Mouse (Mus musculus) CH12.LX (cell line): ENCODE measurements around the gene Rhpn2. TPM values are rescaled to one million over a fixed set of nuclear protein-coding genes. Genes with fewer than 3 reads are reported as not detected.

Source experiments
- DNase-seq: peaks from one replicate; pipeline ENCODE4 v3.0.0-alpha.2; 2013; ENCODE audit errors: extremely low read depth
- H3K27ac ChIP-seq: 2 replicates; pipeline ENCODE4 v1.5.1; 2012; ENCODE audit warnings: low read depth, mild to moderate bottlenecking, control low read depth, moderate library complexity; ENCODE audit not compliant: insufficient read depth
- H3K27me3 ChIP-seq: replicated peaks from 2 replicates; pipeline ENCODE3; 2012; ENCODE audit warnings: inconsistent platforms
- H3K36me3 ChIP-seq, 2 experiments: replicated peaks in 1 of 2; 2 replicates each; pipeline versions ENCODE3 to v1.6.1; 2012; ENCODE audit warnings: inconsistent platforms in 1 of 2, low read length in 1 of 2, mild to moderate bottlenecking in 1 of 2, mixed read lengths in 1 of 2, moderate library complexity in 1 of 2; ENCODE audit not compliant: control insufficient read depth in 1 of 2, insufficient read depth in 1 of 2
- H3K4me1 ChIP-seq, 2 experiments: 2 replicates each; pipeline ENCODE4 v1.6.1; 2012; ENCODE audit warnings: inconsistent platforms in 1 of 2, moderate library complexity in 1 of 2; ENCODE audit not compliant: insufficient read depth in 2 of 2, control insufficient read depth in 1 of 2
- H3K4me2 ChIP-seq: 2 replicates; pipeline ENCODE4 v1.6.1; 2012; ENCODE audit warnings: low read depth, mild to moderate bottlenecking, control low read depth; ENCODE audit not compliant: poor library complexity, insufficient read depth, severe bottlenecking
- H3K4me3 ChIP-seq, 3 experiments: fragments of 150-350 bp in 1 of 3; sonication (generic) in 1 of 3; replicated peaks in 1 of 3; 2 replicates each; pipeline versions ENCODE3 to v1.5.1; 2011 to 2012; ENCODE audit warnings: low read depth in 2 of 3, low read length in 2 of 3, mild to moderate bottlenecking in 2 of 3, moderate library complexity in 2 of 3, control low read depth in 1 of 3, improper control_type of control experiment in 1 of 3, inconsistent platforms in 1 of 3, mixed read lengths in 1 of 3; ENCODE audit not compliant: poor library complexity in 1 of 3
- H3K79me2 ChIP-seq: replicated peaks from 2 replicates; pipeline ENCODE4 v1.6.1; 2012; ENCODE audit warnings: mild to moderate bottlenecking, moderate library complexity; ENCODE audit not compliant: control insufficient read depth, poor library complexity, insufficient read depth, severe bottlenecking; ENCODE audit errors: extremely low read depth
- H3K9ac ChIP-seq: 2 replicates; pipeline ENCODE4 v1.6.1; 2012; ENCODE audit warnings: low read depth, mild to moderate bottlenecking, control low read depth, moderate library complexity; ENCODE audit not compliant: insufficient read depth
- H3K9me3 ChIP-seq: replicated peaks from 2 replicates; pipeline ENCODE3; 2012; ENCODE audit warnings: low read length, inconsistent platforms, mixed read lengths
- GABPA ChIP-seq: IDR thresholded peaks from 2 replicates; pipeline ENCODE4 v1.6.1; 2012; ENCODE audit warnings: low read depth, low read length, improper control_type of control experiment, inconsistent platforms; ENCODE audit not compliant: insufficient replicate concordance
- IRF4 ChIP-seq: IDR thresholded peaks from 2 replicates; pipeline ENCODE4 v1.6.1; 2014; ENCODE audit warnings: low read depth, mild to moderate bottlenecking, inconsistent platforms, low read length, improper control_type of control experiment
- MAX ChIP-seq: IDR thresholded peaks from 2 replicates; pipeline ENCODE4 v1.6.1; 2011; ENCODE audit warnings: low read length, improper control_type of control experiment
- MAZ ChIP-seq: IDR thresholded peaks from 2 replicates; pipeline ENCODE4 v1.6.1; 2012; ENCODE audit warnings: low read depth, mild to moderate bottlenecking, inconsistent platforms, low read length, improper control_type of control experiment, moderate library complexity
- MEF2A ChIP-seq: IDR thresholded peaks from 2 replicates; pipeline ENCODE4 v1.6.1; 2014; ENCODE audit warnings: low read depth, mild to moderate bottlenecking, inconsistent platforms, low read length, improper control_type of control experiment, borderline replicate concordance
- NELFE ChIP-seq: IDR thresholded peaks from 2 replicates; pipeline ENCODE4 v1.6.1; 2011; ENCODE audit warnings: low read depth, low read length, improper control_type of control experiment
- RCOR1 ChIP-seq: conservative IDR thresholded peaks from 2 replicates; pipeline ENCODE4 v1.6.1; 2012; ENCODE audit warnings: low read depth, mild to moderate bottlenecking, inconsistent platforms, low read length, improper control_type of control experiment
- TCF12 ChIP-seq: IDR thresholded peaks from 2 replicates; pipeline ENCODE4 v1.6.1; 2014; ENCODE audit warnings: low read depth, mild to moderate bottlenecking, inconsistent platforms, low read length, improper control_type of control experiment
- UBTF ChIP-seq: IDR thresholded peaks from 2 replicates; pipeline ENCODE4 v1.6.1; 2012; ENCODE audit warnings: low read depth, mild to moderate bottlenecking, inconsistent platforms, low read length, improper control_type of control experiment, moderate library complexity
- ZMIZ1 ChIP-seq: IDR thresholded peaks from 2 replicates; pipeline ENCODE4 v1.6.1; 2012; ENCODE audit warnings: low read depth, mild to moderate bottlenecking, inconsistent platforms, low read length, improper control_type of control experiment
- ZNF384 ChIP-seq: IDR thresholded peaks from 2 replicates; pipeline ENCODE4 v1.6.1; 2012; ENCODE audit warnings: low read depth, low read length, improper control_type of control experiment, inconsistent platforms
- dilution Hi-C: fragments of 300-500 bp; cut with MboI; formaldehyde crosslinking; loops from 2 replicates; pipeline ENCODE4 v1.14.3; 2020; ENCODE audit warnings: low sequenced_read_pairs; ENCODE audit not compliant: extremely low pct_unique_long_range_greater_than_20kb, extremely low pct_ligation_motif_present
- in situ Hi-C: fragments of 300-500 bp; cut with MboI; formaldehyde crosslinking; loops from 3 replicates; pipeline ENCODE4 v1.14.3; 2019; ENCODE audit warnings: low sequenced_read_pairs, low pct_ligation_motif_present, low pct_unique_long_range_greater_than_20kb, mixed read lengths
- polyA plus RNA-seq: library from polyadenylated mRNA; unstranded; fragments of >175 nt; gene quantifications from 2 replicates; pipeline ENCODE4 v1.2.1, GENCODE M21; 2012; ENCODE audit warnings: low read depth; ENCODE audit not compliant: insufficient read length
- total RNA-seq, 2 experiments: library from RNA; depleted of rRNA; stranded (reverse); fragments of 300-350 nt in 1 of 2; fragments of >200 nt in 1 of 2; gene quantifications; 2 replicates each; pipeline ENCODE4 v1.2.3; 2012 to 2014

Rhpn2 gene
- total and polyA plus RNA-seq, 3 experiments, result 0.13 to 0.63 (median 0.17) TPM

DNA sequence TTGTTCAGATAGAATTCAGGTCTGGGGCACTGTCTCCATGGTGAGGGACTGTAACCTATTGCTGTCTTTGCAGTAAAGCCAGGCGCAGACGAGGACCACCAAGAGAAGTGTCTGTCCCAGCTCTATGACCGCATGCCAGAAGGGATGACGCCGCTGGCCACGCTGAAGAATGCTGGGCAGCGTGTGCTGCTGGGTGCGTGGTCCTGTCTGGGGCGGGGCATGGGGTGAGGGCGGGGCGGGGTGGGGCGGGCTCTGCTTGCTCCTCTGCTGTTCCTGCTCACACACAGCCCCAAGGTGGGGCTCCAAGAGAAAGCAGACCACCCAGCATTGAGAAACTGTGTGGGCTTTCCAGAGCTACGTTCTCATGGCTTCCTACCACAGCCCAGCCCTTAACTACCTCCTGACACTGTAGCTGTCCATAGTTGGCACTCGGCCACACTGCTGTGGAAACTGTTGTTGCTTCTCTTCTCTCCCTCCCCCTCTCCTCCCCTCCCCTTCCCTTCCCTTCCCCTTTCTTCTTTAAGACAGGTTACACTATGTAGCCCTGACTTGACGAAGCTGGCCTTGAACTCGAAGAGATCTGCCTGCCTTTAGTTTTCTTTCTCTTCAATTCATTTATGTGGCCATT is 45.6 kb downstream of the Rhpn2 start:
- Histone ChIP-seq H3K4me3 (no peak overlapping the region), H3K36me3 (no peaks in the 10 kb centered on the region), H3K4me1 (peaks cover 8 to 21% of the 10 kb centered on the region in 2 experiments), H3K27me3 (no peaks in the 10 kb centered on the region), H3K4me2 (peak overlapping the region; percentile 4), H3K9ac (no peak overlapping the region), H3K27ac (no peak overlapping the region), H3K9me3 (no peaks in the 10 kb centered on the region), H3K79me2 (no peaks in the 10 kb centered on the region)
- no peak for DNase-seq
- no peak for TF ChIP-seq GABPA
- in situ Hi-C loops, result loop anchor here (25.0 kb wide), 1 partner anchor 183 kb away; the partner anchor contains the start of gene Nudt19
- dilution Hi-C loops, result no loop called here

GRCm38 (mm10) chr7:35380351-35380750 is 46.4 kb downstream of the Rhpn2 start:
- Histone ChIP-seq H3K4me1 (peaks cover 5 to 19% of the 10 kb centered on the region in 2 experiments; a peak in 3 of 4 replicates), H3K36me3 (no peaks in the 10 kb centered on the region), H3K9ac (no peak overlapping the region), H3K79me2 (no peaks in the 10 kb centered on the region), H3K27me3 (no peaks in the 10 kb centered on the region), H3K4me3 (no peak overlapping the region), H3K4me2 (no peak overlapping the region), H3K9me3 (no peaks in the 10 kb centered on the region), H3K27ac (no peak overlapping the region)
- no peak for DNase-seq
- TF ChIP-seq IRF4, result peak; percentile 68
- no peak for TF ChIP-seq RCOR1
- TF ChIP-seq MEF2A, result no peak
- no peak for TF ChIP-seq ZNF384
- TF ChIP-seq MAX, result no peak
- in situ Hi-C loops, result loop anchor here (25.0 kb wide), 1 partner anchor 182 kb away; the partner anchor contains the start of gene Nudt19
- dilution Hi-C loops, result no loop called here

DNA sequence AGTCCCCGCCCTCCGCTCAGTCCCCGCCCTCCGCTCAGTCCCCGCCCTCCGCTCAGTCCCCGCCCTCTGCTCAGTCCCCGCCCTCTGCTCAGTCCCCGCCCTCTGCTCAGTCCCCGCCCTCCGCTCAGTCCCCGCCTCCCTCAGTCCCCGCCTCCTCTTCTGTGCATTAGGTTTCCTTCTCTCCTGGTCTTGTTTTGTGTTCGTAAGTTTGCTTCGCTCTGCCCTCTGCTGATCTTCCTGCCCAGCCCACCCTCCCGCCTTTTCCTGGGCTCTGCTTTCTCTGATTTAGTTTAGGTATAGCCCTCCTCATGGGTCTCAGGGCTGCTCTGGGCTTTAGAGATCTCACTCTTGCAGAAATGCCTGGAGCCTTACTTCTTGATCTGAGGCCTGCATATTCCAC is 47.9 kb downstream of the Rhpn2 start:
- no peak overlapping the region for H3K27ac ChIP-seq
- no peak for DNase-seq
- H3K36me3 ChIP-seq, result no peaks in the 10 kb centered on the region
- H3K79me2 ChIP-seq, result no peaks in the 10 kb centered on the region
- dilution Hi-C loops (no loop called here), in situ Hi-C loops (loop anchor here (25.0 kb wide), 1 partner anchor 180 kb away; the partner anchor contains the start of gene Nudt19)
- peaks cover 2% of the 10 kb centered on the region for H3K9me3 ChIP-seq
- H3K4me2 ChIP-seq, result no peak overlapping the region
- peaks cover 5 to 19% of the 10 kb centered on the region in 2 experiments; a peak in 3 of 4 replicates for H3K4me1 ChIP-seq
- no peaks in the 10 kb centered on the region for H3K27me3 ChIP-seq
- TF ChIP-seq TCF12 (no peak), ZMIZ1 (no peak), UBTF (no peak), NELFE (no peak), MAZ (no peak)
- H3K9ac ChIP-seq, result no peak overlapping the region
- H3K4me3 ChIP-seq, result no peak overlapping the region
